ENCODE assay signal across 7 mouse cellular contexts in the genomic region with DNA sequence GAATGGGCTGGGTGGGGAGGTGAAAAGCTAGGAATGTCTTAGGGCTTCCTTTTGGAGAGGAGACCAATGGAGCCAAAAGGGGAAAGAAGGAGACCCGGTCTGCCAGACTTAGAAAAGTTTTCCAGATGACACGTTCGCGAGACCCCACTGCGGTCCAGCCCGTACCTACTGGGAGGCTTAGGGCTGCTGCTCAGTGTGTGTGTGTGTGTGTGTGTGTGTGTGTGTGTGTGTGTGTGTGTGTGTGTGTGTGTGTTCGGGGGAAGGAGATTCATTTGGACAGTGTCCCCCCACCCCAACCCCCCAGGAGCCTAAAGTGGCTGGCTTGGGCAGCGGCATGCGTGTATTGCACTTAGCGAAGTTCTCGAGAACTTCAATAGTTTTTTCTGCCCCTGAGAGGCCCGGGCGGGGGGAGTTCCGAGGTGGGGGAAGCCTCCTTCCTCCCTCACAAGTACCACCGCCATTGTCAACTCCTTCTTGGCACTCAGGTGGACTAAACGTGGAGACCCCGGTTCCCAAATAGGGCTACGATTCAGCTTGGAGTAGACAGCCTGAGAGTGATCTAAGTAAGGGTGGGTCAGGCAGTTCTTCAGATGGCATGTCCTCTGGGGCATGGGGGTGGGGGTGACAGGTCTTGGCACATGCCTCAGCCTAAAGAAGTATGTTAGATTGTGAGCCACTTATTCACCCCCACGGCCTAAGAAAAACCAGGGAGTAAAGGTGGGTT. TPM values are rescaled to one million over a fixed set of nuclear protein-coding genes. Genes with fewer than 3 reads are reported as not detected.
A peak's percentile ranks its signal among the peaks of the same experiment; 100 is the strongest.
DNase-seq lines count a peak whose midpoint lies in the region; ATAC-seq and TF ChIP-seq lines count a peak whose summit lies in the region.

No protein-coding gene starts in this region.

- no peaks in the 10 kb centered on the region for H3K9me3 ChIP-seq in ES-E14 (ENCODE audit: control insufficient read depth, insufficient read depth, low read depth, low read length)
- no peaks in the 10 kb centered on the region for H3K9me3 ChIP-seq in intestine, postnatal 0 days (ENCODE audit: control insufficient read depth)
- H3K9me3 ChIP-seq in lung, embryonic 15.5 days = no peaks in the 10 kb centered on the region

- no peak for TF ChIP-seq CTCF in intestine, postnatal 0 days (IDR thresholded peaks at IDR 0.05; ENCODE audit: low read depth)

- H3K36me3 ChIP-seq in ES-E14 (ENCODE audit: control insufficient read depth, insufficient read depth, low read length, poor library complexity, severe bottlenecking) = no peaks in the 10 kb centered on the region
- no peaks in the 10 kb centered on the region for H3K36me3 ChIP-seq in intestine, postnatal 0 days (ENCODE audit: control insufficient read depth, insufficient read depth)
- no peaks in the 10 kb centered on the region for H3K36me3 ChIP-seq in lung, embryonic 15.5 days

- peak; percentile 34; the same call in 1 of the 2 replicates for ATAC-seq in intestine, postnatal 0 days
- peak; percentile 43 for ATAC-seq in lung, embryonic 15.5 days (ENCODE audit: borderline replicate concordance, extremely low read depth, low FRiP score, low TSS enrichment)

- peak overlapping the region; percentile 77 for H3K4me2 ChIP-seq in intestine, postnatal 0 days (replicated peaks; ENCODE audit: low read depth)
- H3K4me2 ChIP-seq in lung, embryonic 15.5 days = peak overlapping the region; percentile 89

- no peak for DNase-seq in ES-E14 (ENCODE audit: low read depth, low spot score)
- peak; percentile 12 to 25 for DNase-seq in adrenal gland, postnatal 36 days
- DNase-seq in heart, adult 11 months = peak; percentile 95
- peak; percentile 39 for DNase-seq in retina, postnatal 1 day
- DNase-seq in cerebellum, adult 18-20 months = no peak

- H3K4me1 ChIP-seq in ES-E14 (ENCODE audit: control insufficient read depth in 2 of 2, insufficient read depth in 2 of 2, low read length in 2 of 2, poor library complexity in 1 of 2) = peaks cover 0 to 2% of the 10 kb centered on the region in 2 experiments; a peak in 1 of 4 replicates
- H3K4me1 ChIP-seq in intestine, postnatal 0 days (replicated peaks; ENCODE audit: control insufficient read depth, insufficient read depth, low read length) = peaks cover 6% of the 10 kb centered on the region; the same call in 1 of the 2 replicates
- H3K4me1 ChIP-seq in lung, embryonic 15.5 days = peaks cover 20% of the 10 kb centered on the region

- under 1% methylated on average over 19 of the region's 19 CpGs for WGBS in intestine, postnatal 0 days
- WGBS in lung, embryonic 15.5 days = 1% methylated on average over 18 of the region's 19 CpGs

- H3K9ac ChIP-seq in ES-E14 (ENCODE audit: insufficient read depth, low read depth, low read length, poor library complexity, severe bottlenecking) = no peak overlapping the region
- peak overlapping the region; percentile 43; the same call in 1 of the 2 replicates for H3K9ac ChIP-seq in intestine, postnatal 0 days (ENCODE audit: low read depth, low read length)
- H3K9ac ChIP-seq in lung, embryonic 15.5 days = peak overlapping the region; percentile 66

- H3K27me3 ChIP-seq in intestine, postnatal 0 days (replicated peaks; ENCODE audit: control insufficient read depth, insufficient read depth, low read length) = peaks cover 13% of the 10 kb centered on the region; the same call in 1 of the 2 replicates
- H3K27me3 ChIP-seq in lung, embryonic 15.5 days = no peaks in the 10 kb centered on the region

- H3K27ac ChIP-seq in ES-E14 (ENCODE audit: insufficient read depth, low read depth, low read length, poor library complexity, severe bottlenecking) = no peak overlapping the region
- peak overlapping the region; percentile 42 for H3K27ac ChIP-seq in intestine, postnatal 0 days (ENCODE audit: low read depth, low read length)
- peak overlapping the region; percentile 93 for H3K27ac ChIP-seq in lung, embryonic 15.5 days

- peak overlapping the region; percentile 36 to 61 for H3K4me3 ChIP-seq in ES-E14 (ENCODE audit: insufficient read depth in 1 of 2, low read depth in 1 of 2, low read length in 2 of 2, poor library complexity in 1 of 2, severe bottlenecking in 1 of 2)
- H3K4me3 ChIP-seq in intestine, postnatal 0 days (ENCODE audit: low read depth, low read length) = peak overlapping the region; percentile 51
- H3K4me3 ChIP-seq in lung, embryonic 15.5 days = peak overlapping the region; percentile 56

- in situ Hi-C loops in ES-E14 (cut with MboI; ENCODE audit: low sequenced_read_pairs in 2 of 2, unreplicated experiment in 2 of 2) = no loop called here

TF ChIP-seq in ES-E14, 5 proteins besides CTCF, POLR2A, EP300 and RAD21:
- no peak for TF ChIP-seq CHD2 (IDR thresholded peaks at IDR 0.05; ENCODE audit: low read depth, low read length)
- no peak for TF ChIP-seq HCFC1 (IDR thresholded peaks at IDR 0.05; ENCODE audit: borderline replicate concordance, insufficient read depth, low read length)
- no peak for TF ChIP-seq ZNF384 (IDR thresholded peaks at IDR 0.05; ENCODE audit: low read depth, low read length)
- TF ChIP-seq ZC3H11A (IDR thresholded peaks at IDR 0.05; ENCODE audit: borderline replicate concordance, low read depth, low read length) = no peak
- no peak for TF ChIP-seq MAFK (IDR thresholded peaks at IDR 0.05; ENCODE audit: insufficient read depth, low read depth, low read length)

RNA-seq across cellular contexts. Expression of gene Cav1, which starts 0.6 kb away (rescaled TPM):
- 16.8 and 35.7 TPM in 2 replicates for total RNA-seq in ES-E14 (2012; rRNA removed)
- total RNA-seq in adrenal gland, postnatal 36 days (2021) = 100 to 1,000 TPM; 109 to 190 TPM
- 141 and 154 TPM in 2 replicates for polyA plus RNA-seq in intestine, postnatal 0 days (2015; fragmentation: Nextera tagmentation; extraction: Ambion mirVana)
- polyA plus RNA-seq in lung, embryonic 15.5 days (2015; fragmentation: Nextera tagmentation; extraction: Ambion mirVana) = 453 and 528 TPM in 2 replicates

RNA-seq across cellular contexts. Expression of gene Cav2, which starts 25.8 kb away (rescaled TPM):
- total RNA-seq in ES-E14 (2012; rRNA removed) = 1.6 and 4.5 TPM in 2 replicates
- 10 to 100 TPM; 32.6 to 46.0 TPM for total RNA-seq in adrenal gland, postnatal 36 days (2021)
- 26.1 and 26.4 TPM in 2 replicates for polyA plus RNA-seq in intestine, postnatal 0 days (2015; fragmentation: Nextera tagmentation; extraction: Ambion mirVana)
- 88.0 and 91.2 TPM in 2 replicates for polyA plus RNA-seq in lung, embryonic 15.5 days (2015; fragmentation: Nextera tagmentation; extraction: Ambion mirVana)

Comparison
In these comparisons a context has a peak if more than half of its experiments do, and no peak if none do; other contexts are left out.
1. DNase-seq: peak in adrenal gland, postnatal 36 days (2 of 2), heart, adult 11 months (single experiment) and retina, postnatal 1 day (single experiment); none in ES-E14 (single experiment) and cerebellum, adult 18-20 months (0 of 2).
2. Peak in every context shown above with its lines, with median percentiles within 50 percentile points of each other: H3K4me3 ChIP-seq.